Mouse (Mus musculus): ENCODE data around the gene Gspt2. TPM values are rescaled to one million over a fixed set of nuclear protein-coding genes. Genes with fewer than 3 reads are reported as not detected.
"Not testable (repeated sequence)": the region's sequence is repeated elsewhere in the genome, so short reads cannot be mapped to it uniquely, and the experiment has no call there.

Gene Gspt2
- 3.1 and 3.9 TPM in 2 replicates for polyA plus RNA-seq (2015; fragmentation: Nextera tagmentation; extraction: Ambion mirVana)

DNA sequence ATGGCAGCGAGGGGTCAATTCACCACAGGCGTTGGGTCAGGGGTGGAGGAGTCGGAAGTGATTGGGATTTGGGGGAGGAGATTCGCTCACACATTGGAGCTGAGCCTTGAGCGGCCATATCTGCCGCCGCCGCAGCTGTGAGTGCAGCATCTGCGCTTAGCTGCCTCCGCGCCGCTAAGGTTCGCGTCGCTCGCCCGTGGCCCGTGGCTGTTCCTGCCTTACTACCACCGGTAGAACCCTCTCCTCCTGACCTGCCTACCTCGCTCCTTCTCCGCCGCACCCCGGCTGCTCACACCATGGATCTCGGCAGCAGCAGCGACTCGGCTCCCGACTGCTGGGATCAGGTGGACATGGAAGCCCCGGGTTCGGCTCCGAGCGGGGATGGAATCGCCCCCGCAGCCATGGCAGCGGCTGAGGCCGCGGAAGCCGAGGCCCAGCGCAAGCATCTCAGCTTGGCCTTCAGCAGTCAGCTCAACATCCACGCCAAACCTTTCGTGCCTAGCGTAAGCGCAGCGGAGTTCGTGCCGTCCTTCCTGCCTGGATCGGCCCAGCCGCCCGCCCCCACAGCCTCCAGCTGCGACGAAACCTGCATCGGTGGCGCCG, at the start of gene Gspt2:
Gene Gspt2 (plus strand): TSS at position 109 of the 603 bp plus-strand sequence.
- WGBS, result 13% methylated on average over 53 of the region's 53 CpGs
- peak within 1 kb of the TSS; percentile 62 for H3K4me3 ChIP-seq (ENCODE audit: low read length)
- H3K36me3 ChIP-seq (ENCODE audit: control insufficient read depth, insufficient read depth, low read length), result no peaks in the 10 kb centered on the region
- H3K4me2 ChIP-seq (ENCODE audit: low read depth, low read length), result peak within 1 kb of the TSS; percentile 68
- no peaks in the 10 kb centered on the region for H3K4me1 ChIP-seq (replicated peaks; ENCODE audit: control insufficient read depth, insufficient read depth, low read length)
- no peak within 1 kb of the TSS for H3K27ac ChIP-seq (ENCODE audit: low read length)
- ATAC-seq (ENCODE audit: low read depth), result peak; percentile 62
- H3K27me3 ChIP-seq (ENCODE audit: control insufficient read depth, insufficient read depth, low read depth, low read length), result peaks cover 10% of the 10 kb centered on the region
- H3K9me3 ChIP-seq (ENCODE audit: control insufficient read depth, low read length), result no peaks in the 10 kb centered on the region
- H3K9ac ChIP-seq (ENCODE audit: low read length), result peak within 1 kb of the TSS; percentile 68

DNA sequence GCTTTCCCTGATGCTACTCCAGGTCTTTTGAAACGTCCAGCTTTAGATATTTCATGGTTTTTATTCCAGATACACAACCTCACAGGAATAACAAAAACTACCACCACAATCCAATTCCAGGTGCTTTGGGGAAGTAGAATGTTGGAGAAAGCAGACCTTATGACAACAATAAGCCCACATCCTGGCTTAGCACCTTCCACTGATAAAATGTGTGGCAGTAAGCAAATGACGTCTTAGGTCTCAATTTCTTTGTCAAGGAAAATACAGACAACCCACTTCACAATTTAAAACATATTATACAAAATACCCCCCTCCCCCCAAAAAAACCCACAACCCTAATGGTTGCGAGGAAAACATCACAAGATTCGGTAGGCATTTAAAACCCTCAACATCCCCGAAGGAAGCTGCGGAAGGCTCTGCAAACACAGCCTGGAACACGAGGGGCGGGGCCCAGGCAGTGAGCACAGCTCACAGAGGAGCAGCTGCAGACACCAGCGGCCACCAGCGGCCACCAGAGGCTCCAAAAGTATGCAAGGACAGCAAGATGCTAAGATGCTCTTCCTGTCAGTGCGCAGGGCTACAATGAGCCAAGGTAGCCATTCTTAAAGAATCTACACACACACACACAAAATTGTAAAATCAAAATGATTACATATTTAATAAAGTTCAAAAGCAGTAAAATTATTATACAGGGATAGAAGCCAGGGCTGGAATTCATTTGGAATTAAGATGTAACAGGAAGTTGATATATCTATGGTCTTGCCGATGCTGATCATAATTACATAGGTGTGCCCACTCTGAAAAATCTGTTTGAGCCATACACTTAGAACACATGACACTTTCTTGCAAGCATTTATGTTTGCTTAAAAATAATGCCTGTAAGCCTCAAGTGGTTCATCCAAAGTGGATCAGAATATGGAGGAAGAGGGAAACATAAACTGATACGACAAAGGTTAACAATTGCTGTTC, 10.8 kb upstream of the Gspt2 start:
- no peaks in the 10 kb centered on the region for H3K36me3 ChIP-seq (ENCODE audit: control insufficient read depth, insufficient read depth, low read length)
- peak; percentile 80; the same call in 1 of the 2 replicates for ATAC-seq (ENCODE audit: low read depth)
- no peak overlapping the region for H3K9ac ChIP-seq (ENCODE audit: low read length)
- peak overlapping the region; percentile 19; the same call in 1 of the 2 replicates for H3K4me3 ChIP-seq (ENCODE audit: low read length)
- 27% methylated on average over 13 of the region's 13 CpGs for WGBS
- H3K4me2 ChIP-seq (ENCODE audit: low read depth, low read length), result peak overlapping the region; percentile 40
- H3K9me3 ChIP-seq (ENCODE audit: control insufficient read depth, low read length), result no peaks in the 10 kb centered on the region
- no peak overlapping the region for H3K27ac ChIP-seq (ENCODE audit: low read length)
- no peaks in the 10 kb centered on the region for H3K4me1 ChIP-seq (replicated peaks; ENCODE audit: control insufficient read depth, insufficient read depth, low read length)
- H3K27me3 ChIP-seq (ENCODE audit: control insufficient read depth, insufficient read depth, low read depth, low read length), result 0 out of 2 replicates have a peak, but pooled peaks cover 2% of the 10 kb centered on the region

GRCm38 (mm10) chrX:94636911-94637310, 1.0 kb downstream of the Gspt2 start:
- H3K4me3 ChIP-seq (ENCODE audit: low read length), result peak overlapping the region; percentile 62
- no peaks in the 10 kb centered on the region for H3K9me3 ChIP-seq (ENCODE audit: control insufficient read depth, low read length)
- no peak overlapping the region for H3K9ac ChIP-seq (ENCODE audit: low read length)
- H3K4me2 ChIP-seq (ENCODE audit: low read depth, low read length), result peak overlapping the region; percentile 68
- H3K4me1 ChIP-seq (replicated peaks; ENCODE audit: control insufficient read depth, insufficient read depth, low read length), result no peaks in the 10 kb centered on the region
- 71% methylated on average over 8 of the region's 8 CpGs for WGBS
- peaks cover 10% of the 10 kb centered on the region for H3K27me3 ChIP-seq (ENCODE audit: control insufficient read depth, insufficient read depth, low read depth, low read length)
- no peak overlapping the region for H3K27ac ChIP-seq (ENCODE audit: low read length)
- no peak for ATAC-seq (ENCODE audit: low read depth)
- H3K36me3 ChIP-seq (ENCODE audit: control insufficient read depth, insufficient read depth, low read length), result no peaks in the 10 kb centered on the region

- Histone ChIP-seq H3K27ac (ENCODE audit: low read length) (no peak overlapping the region), H3K4me1 (replicated peaks; ENCODE audit: control insufficient read depth, insufficient read depth, low read length) (no peaks in the 10 kb centered on the region), H3K4me2 (ENCODE audit: low read depth, low read length) (no peak overlapping the region), H3K4me3 (ENCODE audit: low read length) (no peak overlapping the region), H3K36me3 (ENCODE audit: control insufficient read depth, insufficient read depth, low read length) (no peaks in the 10 kb centered on the region), H3K27me3 (ENCODE audit: control insufficient read depth, insufficient read depth, low read depth, low read length) (no peaks in the 10 kb centered on the region; the same call in 1 of the 2 replicates), H3K9me3 (ENCODE audit: control insufficient read depth, low read length) (no peaks in the 10 kb centered on the region), H3K9ac (ENCODE audit: low read length) (no peak overlapping the region)
- no peak for ATAC-seq (ENCODE audit: low read depth)
These were observed 12.7 kb downstream of the Gspt2 start for GRCm38 (mm10) chrX:94648541-94648940.

DNA sequence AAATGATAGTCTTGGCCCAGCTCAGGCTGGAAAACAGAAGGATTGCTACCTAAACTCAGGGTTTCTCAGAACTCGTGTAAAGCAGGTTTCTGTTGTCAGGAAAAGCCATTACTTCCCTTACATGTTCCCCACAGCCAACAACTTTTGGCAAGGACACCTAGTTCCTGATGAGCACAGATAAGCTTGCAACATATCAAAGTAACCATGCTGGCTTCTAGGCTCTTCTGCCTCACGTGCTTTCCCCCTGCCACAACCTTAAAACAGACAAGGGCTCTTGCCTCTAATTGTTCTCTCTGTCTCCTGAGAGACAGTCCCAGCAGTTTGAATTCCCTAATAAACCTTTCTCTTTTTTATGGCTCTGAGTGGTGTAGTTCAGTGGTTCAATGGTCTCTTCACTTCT, 21.9 kb downstream of the Gspt2 start:
- H3K9ac ChIP-seq (ENCODE audit: low read length), result no peak overlapping the region
- no peak for ATAC-seq (ENCODE audit: low read depth)
- H3K4me3 ChIP-seq (ENCODE audit: low read length), result no peak overlapping the region
- H3K4me1 ChIP-seq (replicated peaks; ENCODE audit: control insufficient read depth, insufficient read depth, low read length), result no peaks in the 10 kb centered on the region
- WGBS, result 43% methylated on average over 2 of the region's 2 CpGs
- H3K27me3 ChIP-seq (ENCODE audit: control insufficient read depth, insufficient read depth, low read depth, low read length), result no peaks in the 10 kb centered on the region
- H3K4me2 ChIP-seq (ENCODE audit: low read depth, low read length), result no peak overlapping the region
- no peaks in the 10 kb centered on the region for H3K36me3 ChIP-seq (ENCODE audit: control insufficient read depth, insufficient read depth, low read length)
- H3K9me3 ChIP-seq (ENCODE audit: control insufficient read depth, low read length), result no peaks in the 10 kb centered on the region
- no peak overlapping the region for H3K27ac ChIP-seq (ENCODE audit: low read length)

GRCm38 (mm10) chrX:94670814-94671213, 34.9 kb downstream of the Gspt2 start:
- 55% methylated on average over 4 of the region's 4 CpGs for WGBS
- ATAC-seq (ENCODE audit: low read depth), result no peak
- no peak overlapping the region for H3K9ac ChIP-seq (ENCODE audit: low read length)
- no peaks in the 10 kb centered on the region; the same call in 1 of the 2 replicates for H3K27me3 ChIP-seq (ENCODE audit: control insufficient read depth, insufficient read depth, low read depth, low read length)
- no peaks in the 10 kb centered on the region for H3K4me1 ChIP-seq (replicated peaks; ENCODE audit: control insufficient read depth, insufficient read depth, low read length)
- H3K4me3 ChIP-seq (ENCODE audit: low read length), result no peak overlapping the region
- H3K9me3 ChIP-seq (ENCODE audit: control insufficient read depth, low read length), result no peaks in the 10 kb centered on the region
- H3K27ac ChIP-seq (ENCODE audit: low read length), result no peak overlapping the region
- no peak overlapping the region for H3K4me2 ChIP-seq (ENCODE audit: low read depth, low read length)
- H3K36me3 ChIP-seq (ENCODE audit: control insufficient read depth, insufficient read depth, low read length), result no peaks in the 10 kb centered on the region

- Histone ChIP-seq H3K4me3 (ENCODE audit: low read length) (no peak overlapping the region), H3K9ac (ENCODE audit: low read length) (no peak overlapping the region), H3K27ac (ENCODE audit: low read length) (no peak overlapping the region), H3K4me2 (ENCODE audit: low read depth, low read length) (no peak overlapping the region), H3K27me3 (ENCODE audit: control insufficient read depth, insufficient read depth, low read depth, low read length) (no peaks in the 10 kb centered on the region; the same call in 1 of the 2 replicates), H3K36me3 (ENCODE audit: control insufficient read depth, insufficient read depth, low read length) (no peaks in the 10 kb centered on the region), H3K4me1 (replicated peaks; ENCODE audit: control insufficient read depth, insufficient read depth, low read length) (no peaks in the 10 kb centered on the region), H3K9me3 (ENCODE audit: control insufficient read depth, low read length) (no peaks in the 10 kb centered on the region)
- ATAC-seq (ENCODE audit: low read depth), result no peak
- 40% methylated on average over 4 of the region's 4 CpGs for WGBS
These were observed 39.1 kb downstream of the Gspt2 start for GRCm38 (mm10) chrX:94674977-94675376.

- not testable (repeated sequence) for H3K27ac ChIP-seq (ENCODE audit: low read length); H3K9me3 ChIP-seq (ENCODE audit: control insufficient read depth, low read length); H3K36me3 ChIP-seq (ENCODE audit: control insufficient read depth, insufficient read depth, low read length); H3K27me3 ChIP-seq (ENCODE audit: control insufficient read depth, insufficient read depth, low read depth, low read length); H3K4me3 ChIP-seq (ENCODE audit: low read length); H3K9ac ChIP-seq (ENCODE audit: low read length); H3K4me1 ChIP-seq (replicated peaks; ENCODE audit: control insufficient read depth, insufficient read depth, low read length); H3K4me2 ChIP-seq (ENCODE audit: low read depth, low read length); ATAC-seq (ENCODE audit: low read depth)
- WGBS, result no CpG with 5 or more reads among the region's 2 CpGs
These were observed 45.7 kb downstream of the Gspt2 start for GRCm38 (mm10) chrX:94681581-94681980.

DNA sequence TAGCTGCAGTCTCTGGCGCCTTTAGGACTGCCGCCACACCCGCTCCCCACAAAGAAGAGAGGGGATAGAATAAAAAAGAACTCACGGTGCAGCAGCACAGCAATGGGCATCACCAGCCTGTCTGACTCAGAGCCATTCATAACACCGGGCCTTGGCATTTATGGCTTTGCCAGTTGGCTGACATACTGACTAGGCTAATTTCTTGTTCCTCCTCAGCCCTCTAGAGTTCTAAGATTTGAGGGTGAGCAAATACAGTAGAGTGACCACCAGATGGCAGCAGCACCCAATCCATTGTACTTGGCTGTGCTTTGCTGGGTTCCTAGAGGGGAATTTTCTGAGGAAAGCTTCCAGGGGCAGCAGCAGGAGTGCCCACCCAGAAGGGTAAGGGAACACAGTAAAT, 53.7 kb downstream of the Gspt2 start:
- not testable (repeated sequence) for H3K4me1 ChIP-seq (replicated peaks; ENCODE audit: control insufficient read depth, insufficient read depth, low read length); H3K36me3 ChIP-seq (ENCODE audit: control insufficient read depth, insufficient read depth, low read length); H3K9me3 ChIP-seq (ENCODE audit: control insufficient read depth, low read length); H3K27ac ChIP-seq (ENCODE audit: low read length); H3K4me2 ChIP-seq (ENCODE audit: low read depth, low read length); H3K9ac ChIP-seq (ENCODE audit: low read length); H3K4me3 ChIP-seq (ENCODE audit: low read length); H3K27me3 ChIP-seq (ENCODE audit: control insufficient read depth, insufficient read depth, low read depth, low read length)
- peak; percentile 62; the same call in 1 of the 2 replicates for ATAC-seq (ENCODE audit: low read depth)
- 84% methylated on average over 5 of the region's 5 CpGs for WGBS

Measured in lung, embryonic 16.5 days (tissue).